Mouse (Mus musculus) adrenal gland, adult 10 weeks (tissue): Measurements from ENCODE around the gene Prnp. TPM values are rescaled to one million over a fixed set of nuclear protein-coding genes. Genes with fewer than 3 reads are reported as not detected.

Experiments used
- polyA plus RNA-seq: library from polyadenylated mRNA; stranded (reverse); fragments of 350-450 nt; fragmentation: Illumina TruSeq; extraction: RNeasy Lipid Tissue Mini Kit (QIAGEN cat#74804); gene quantifications from one replicate; pipeline ENCODE4 v1.2.3, GENCODE M21; 2014; ENCODE audit warnings: low read depth, low replicate concordance

The Prnp gene
- polyA plus RNA-seq: 191 TPM

DNA sequence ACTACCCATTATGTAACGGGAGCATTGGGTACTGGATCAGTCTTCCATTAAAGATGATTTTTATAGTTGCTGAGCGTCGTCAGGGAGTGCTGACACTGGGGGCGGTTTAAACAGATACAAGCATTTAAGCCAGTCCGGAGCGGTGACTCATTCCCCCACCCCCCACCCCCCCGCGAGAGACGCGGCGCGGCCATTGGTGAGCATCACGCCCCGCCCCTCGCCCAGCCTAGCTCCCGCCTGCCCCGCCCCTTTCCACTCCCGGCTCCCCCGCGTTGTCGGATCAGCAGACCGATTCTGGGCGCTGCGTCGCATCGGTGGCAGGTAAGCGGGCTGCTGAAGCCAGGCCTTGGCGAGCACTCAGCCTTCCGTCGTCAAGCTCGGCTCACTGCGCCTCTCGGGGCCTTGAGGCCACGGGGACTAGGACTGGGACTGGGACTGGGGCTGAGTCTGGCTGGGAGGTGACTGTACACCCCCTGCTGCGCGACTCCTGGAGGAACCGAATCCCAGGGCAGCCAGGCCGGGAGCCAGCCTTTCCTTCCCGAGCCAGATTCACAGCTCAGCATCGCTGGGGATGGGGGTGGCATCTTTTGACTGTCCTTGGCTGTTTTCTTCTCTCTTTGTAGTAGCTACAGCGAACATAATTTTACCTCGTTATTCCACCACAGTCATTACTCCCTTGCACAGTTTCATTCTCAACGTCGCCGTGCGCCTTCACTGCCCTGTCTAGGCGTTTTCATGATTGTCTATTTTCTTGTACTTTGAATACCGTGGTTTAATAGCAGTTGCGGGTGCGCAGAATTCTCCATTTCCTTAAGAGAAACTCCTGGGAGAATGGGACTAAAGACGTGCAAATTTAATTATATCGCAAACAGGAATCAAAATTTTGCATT is at the start of gene Prnp, which contains the start of gene Prn:
Prnp (plus strand) TSS at position 246 of the 890 bp plus-strand sequence.
Prn (plus strand) TSS at position 275 of the 890 bp plus-strand sequence.

DNA sequence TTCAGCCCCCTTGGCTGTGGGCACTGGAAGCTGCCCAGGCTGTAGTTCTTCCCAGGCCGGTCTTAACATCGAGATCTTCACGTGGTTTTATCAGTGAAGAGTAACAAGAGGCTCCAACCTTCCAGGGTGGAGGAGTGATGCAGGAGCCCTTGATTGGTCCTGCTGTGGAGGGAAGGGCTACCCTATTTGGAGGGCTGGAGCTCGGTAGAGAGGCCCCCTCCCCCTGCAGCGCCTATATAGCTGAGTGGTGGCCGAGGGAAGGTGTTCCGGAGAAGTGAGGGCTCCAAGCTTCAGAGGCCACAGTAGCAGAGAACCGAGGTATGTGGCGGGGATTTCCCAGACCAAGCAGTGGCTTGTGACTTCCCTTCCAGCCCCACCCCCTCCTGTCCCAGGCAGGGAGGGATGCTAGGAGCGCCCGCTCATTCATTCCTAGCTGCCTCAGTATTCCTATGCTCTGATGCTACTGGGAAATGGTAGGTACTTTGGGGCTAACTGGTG is 40.9 kb downstream of the Prnp start, which contains the start of gene Prnd:
Prnd (plus strand) TSS at position 264 of the 498 bp plus-strand sequence.

Other genes with a start within 250 kb of the Prnp start
- gene Erv3, start 50.2 kb upstream of the Prnp start, polyA plus RNA-seq: not detected
- gene Prn, start within 50 bp of the Prnp start, polyA plus RNA-seq: not detected
- gene Prnd, start 40.9 kb downstream of the Prnp start, polyA plus RNA-seq: 1.6 TPM
- 4.2 TPM for gene Rassf2, start 120.3 kb downstream of the Prnp start, polyA plus RNA-seq
- 133 TPM for gene Slc23a2, start 235.2 kb downstream of the Prnp start, polyA plus RNA-seq